Mouse (Mus musculus): Measurements from ENCODE around the gene Mdn1. TPM values are rescaled to one million over a fixed set of nuclear protein-coding genes. Genes with fewer than 3 reads are reported as not detected.
A peak's percentile ranks its signal among the peaks of the same experiment; 100 is the strongest.

Mdn1 gene
- polyA plus RNA-seq, 1 experiment from 2014 or later: 29.4 TPM

GRCm38 (mm10) chr4:32800577-32801170 is 143.8 kb downstream of the Mdn1 start:
- Histone ChIP-seq H3K27me3 (ENCODE audit: control insufficient read depth, insufficient read depth, low read length) (no peaks in the 10 kb centered on the region), H3K27ac (ENCODE audit: low read depth, low read length) (peak overlapping the region; percentile 99), H3K36me3 (ENCODE audit: control insufficient read depth, insufficient read depth, low read length) (peaks cover 5% of the 10 kb centered on the region), H3K9me3 (ENCODE audit: control insufficient read depth, low read length) (no peaks in the 10 kb centered on the region), H3K4me3 (ENCODE audit: low read length) (peak overlapping the region; percentile 77), H3K4me1 (ENCODE audit: control insufficient read depth, insufficient read depth, low read length) (peaks cover 7% of the 10 kb centered on the region; the same call in 1 of the 2 replicates), H3K9ac (ENCODE audit: low read depth, low read length) (peak overlapping the region; percentile 87), H3K4me2 (replicated peaks; ENCODE audit: low read depth, low read length) (peak overlapping the region; percentile 72)
- ATAC-seq (ENCODE audit: low FRiP score, low TSS enrichment): peak; percentile 47
- 12% methylated on average over 9 of the region's 9 CpGs for WGBS

DNA sequence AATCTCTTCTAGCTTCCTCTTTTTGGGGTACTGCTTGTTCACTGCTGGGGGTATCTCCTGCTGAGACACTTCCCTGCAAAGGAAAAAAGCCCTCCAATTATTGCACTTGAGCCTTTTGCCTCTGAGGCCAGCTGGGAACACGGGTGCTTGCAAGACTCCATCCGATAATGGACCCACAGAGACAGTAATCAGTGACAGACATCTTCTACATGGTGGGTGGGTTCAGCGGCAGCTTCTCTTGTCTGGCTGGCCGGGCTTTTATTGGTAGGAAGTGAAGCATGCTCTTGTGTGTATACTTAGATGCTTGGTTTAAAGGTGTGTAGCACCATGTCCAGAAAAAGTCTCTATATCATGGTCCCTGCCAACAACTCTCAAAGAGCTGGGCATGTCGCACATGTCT is 160.6 kb downstream of the Mdn1 start:
- Histone ChIP-seq H3K4me3 (ENCODE audit: low read length) (no peak overlapping the region), H3K4me1 (ENCODE audit: control insufficient read depth, insufficient read depth, low read length) (no peaks in the 10 kb centered on the region), H3K36me3 (ENCODE audit: control insufficient read depth, insufficient read depth, low read length) (no peaks in the 10 kb centered on the region), H3K4me2 (replicated peaks; ENCODE audit: low read depth, low read length) (no peak overlapping the region), H3K9ac (ENCODE audit: low read depth, low read length) (no peak overlapping the region), H3K9me3 (ENCODE audit: control insufficient read depth, low read length) (no peaks in the 10 kb centered on the region), H3K27me3 (ENCODE audit: control insufficient read depth, insufficient read depth, low read length) (no peaks in the 10 kb centered on the region), H3K27ac (ENCODE audit: low read depth, low read length) (no peak overlapping the region)
- ATAC-seq (ENCODE audit: low FRiP score, low TSS enrichment): no peak
- 79% methylated on average over 5 of the region's 5 CpGs for WGBS

- Histone ChIP-seq H3K4me2 (replicated peaks; ENCODE audit: low read depth, low read length) (no peak overlapping the region), H3K4me1 (ENCODE audit: control insufficient read depth, insufficient read depth, low read length) (no peaks in the 10 kb centered on the region), H3K4me3 (ENCODE audit: low read length) (no peak overlapping the region), H3K27ac (ENCODE audit: low read depth, low read length) (no peak overlapping the region), H3K9me3 (ENCODE audit: control insufficient read depth, low read length) (no peaks in the 10 kb centered on the region), H3K9ac (ENCODE audit: low read depth, low read length) (no peak overlapping the region), H3K36me3 (ENCODE audit: control insufficient read depth, insufficient read depth, low read length) (0 out of 2 replicates have a peak, but pooled peaks cover 2% of the 10 kb centered on the region), H3K27me3 (ENCODE audit: control insufficient read depth, insufficient read depth, low read length) (no peaks in the 10 kb centered on the region)
- 90% methylated on average over 3 of the region's 3 CpGs for WGBS
- ATAC-seq (ENCODE audit: low FRiP score, low TSS enrichment): no peak
Observed at GRCm38 (mm10) chr4:32820676-32821075, 163.8 kb downstream of the Mdn1 start.

DNA sequence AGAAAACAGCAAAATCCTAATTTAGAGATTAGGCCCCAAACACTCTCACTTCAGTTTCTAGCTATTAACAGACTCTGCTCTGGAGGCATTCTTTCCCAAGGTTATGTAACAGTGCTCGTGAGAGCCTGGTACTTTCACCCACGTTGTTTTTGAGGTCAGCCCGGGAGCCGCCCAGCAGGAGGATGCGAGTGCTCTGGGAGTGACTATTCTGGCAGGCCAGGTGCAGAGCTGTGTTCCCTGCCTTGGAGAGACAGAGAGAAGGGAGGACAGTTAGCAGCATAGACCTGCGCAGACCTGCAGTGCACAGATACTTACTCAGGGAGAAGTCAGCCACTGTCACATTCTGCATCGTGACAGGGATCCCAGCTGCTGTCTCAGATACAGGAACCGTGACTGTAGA is 167.3 kb downstream of the Mdn1 start:
- WGBS: 65% methylated on average over 8 of the region's 8 CpGs
- peaks cover 14% of the 10 kb centered on the region for H3K4me1 ChIP-seq (ENCODE audit: control insufficient read depth, insufficient read depth, low read length)
- no peak overlapping the region for H3K27ac ChIP-seq (ENCODE audit: low read depth, low read length)
- ATAC-seq (ENCODE audit: low FRiP score, low TSS enrichment): no peak
- no peaks in the 10 kb centered on the region for H3K9me3 ChIP-seq (ENCODE audit: control insufficient read depth, low read length)
- H3K9ac ChIP-seq (ENCODE audit: low read depth, low read length): no peak overlapping the region
- H3K27me3 ChIP-seq (ENCODE audit: control insufficient read depth, insufficient read depth, low read length): no peaks in the 10 kb centered on the region
- no peak overlapping the region for H3K4me3 ChIP-seq (ENCODE audit: low read length)
- H3K4me2 ChIP-seq (replicated peaks; ENCODE audit: low read depth, low read length): no peak overlapping the region
- 0 out of 2 replicates have a peak, but pooled peaks cover 2% of the 10 kb centered on the region for H3K36me3 ChIP-seq (ENCODE audit: control insufficient read depth, insufficient read depth, low read length)

Other genes with a start within 250 kb of the Mdn1 start
- not detected in 2 replicates for gene Gja10, start 54.4 kb upstream of the Mdn1 start, polyA plus RNA-seq (2014; fragmentation: Nextera tagmentation; extraction: Ambion mirVana)
- 41.7 and 60.9 TPM in 2 replicates for gene Casp8ap2, start 41.7 kb upstream of the Mdn1 start, polyA plus RNA-seq (2014; fragmentation: Nextera tagmentation; extraction: Ambion mirVana)
- gene Lyrm2, start 143.1 kb downstream of the Mdn1 start, polyA plus RNA-seq (2014; fragmentation: Nextera tagmentation; extraction: Ambion mirVana): 116 and 146 TPM in 2 replicates

Measured in kidney, embryonic 14.5 days (tissue).